Mouse (Mus musculus): Measurements from ENCODE around the gene Ttyh3. TPM values are rescaled to one million over a fixed set of nuclear protein-coding genes. Genes with fewer than 3 reads are reported as not detected.

Ttyh3 gene
- polyA plus RNA-seq, 1 experiment from 2014 or later, result 51.4 TPM

- H3K27ac ChIP-seq (replicated peaks; ENCODE audit: low read depth, low read length), result no peak overlapping the region
- H3K9ac ChIP-seq (ENCODE audit: low read length), result no peak overlapping the region
Measured at GRCm38 (mm10) chr5:140612191-140612590, 36.6 kb downstream of the Ttyh3 start.

GRCm38 (mm10) chr5:140611611-140612185 is 37.1 kb downstream of the Ttyh3 start:
- Histone ChIP-seq H3K27ac (replicated peaks; ENCODE audit: low read depth, low read length) (no peak overlapping the region), H3K4me3 (ENCODE audit: low read depth, low read length) (peak overlapping the region; percentile 20; the same call in 1 of the 2 replicates), H3K4me1 (ENCODE audit: control insufficient read depth, insufficient read depth, low read length) (peaks cover 32% of the 10 kb centered on the region), H3K27me3 (ENCODE audit: control insufficient read depth, insufficient read depth, low read length) (peaks cover 42% of the 10 kb centered on the region), H3K36me3 (ENCODE audit: control insufficient read depth, insufficient read depth, low read length) (0 out of 2 replicates have a peak, but pooled peaks cover 2% of the 10 kb centered on the region), H3K9ac (ENCODE audit: low read length) (no peak overlapping the region), H3K9me3 (ENCODE audit: control insufficient read depth, low read length) (no peaks in the 10 kb centered on the region), H3K4me2 (ENCODE audit: low read depth, severe bottlenecking) (peak overlapping the region; percentile 50)
- DNase-seq (ENCODE audit: low spot score), result no peak
- no peak for ATAC-seq (ENCODE audit: insufficient number of reproducible peaks, low FRiP score, low TSS enrichment, low read depth)
- WGBS, result 28% methylated on average over 15 of the region's 15 CpGs

More at GRCm38 (mm10) chr5:140612191-140612590, 36.6 kb downstream of the Ttyh3 start:
- peaks cover 42% of the 10 kb centered on the region for H3K27me3 ChIP-seq (ENCODE audit: control insufficient read depth, insufficient read depth, low read length)
- 0 out of 2 replicates have a peak overlapping the region, but pooled peaks have one; percentile 1 for H3K4me2 ChIP-seq (ENCODE audit: low read depth, severe bottlenecking)
- 55% methylated on average over 18 of the region's 18 CpGs for WGBS
- no peak overlapping the region for H3K4me3 ChIP-seq (ENCODE audit: low read depth, low read length)
- no peaks in the 10 kb centered on the region for H3K9me3 ChIP-seq (ENCODE audit: control insufficient read depth, low read length)
- H3K4me1 ChIP-seq (ENCODE audit: control insufficient read depth, insufficient read depth, low read length), result peaks cover 28% of the 10 kb centered on the region
- no peak for DNase-seq (ENCODE audit: low spot score)
- 0 out of 2 replicates have a peak, but pooled peaks cover 2% of the 10 kb centered on the region for H3K36me3 ChIP-seq (ENCODE audit: control insufficient read depth, insufficient read depth, low read length)
- no peak for ATAC-seq (ENCODE audit: insufficient number of reproducible peaks, low FRiP score, low TSS enrichment, low read depth)

- ATAC-seq (ENCODE audit: insufficient number of reproducible peaks, low FRiP score, low TSS enrichment, low read depth) (no peak), DNase-seq (ENCODE audit: low spot score) (peak; percentile 62)
- peak overlapping the region; percentile 50 for H3K4me2 ChIP-seq (ENCODE audit: low read depth, severe bottlenecking)
- H3K4me3 ChIP-seq (ENCODE audit: low read depth, low read length), result peak overlapping the region; percentile 20
- peaks cover 38% of the 10 kb centered on the region for H3K4me1 ChIP-seq (ENCODE audit: control insufficient read depth, insufficient read depth, low read length)
- no peaks in the 10 kb centered on the region for H3K9me3 ChIP-seq (ENCODE audit: control insufficient read depth, low read length)
- H3K36me3 ChIP-seq (ENCODE audit: control insufficient read depth, insufficient read depth, low read length), result 0 out of 2 replicates have a peak, but pooled peaks cover 2% of the 10 kb centered on the region
- 11% methylated on average over 21 of the region's 21 CpGs for WGBS
- no peak overlapping the region; the same call in 1 of the 2 replicates for H3K27ac ChIP-seq (replicated peaks; ENCODE audit: low read depth, low read length)
- peaks cover 47% of the 10 kb centered on the region for H3K27me3 ChIP-seq (ENCODE audit: control insufficient read depth, insufficient read depth, low read length)
- H3K9ac ChIP-seq (ENCODE audit: low read length), result peak overlapping the region; percentile 49
Measured at GRCm38 (mm10) chr5:140611021-140611583, 37.7 kb downstream of the Ttyh3 start.

- DNase-seq (ENCODE audit: low spot score) (no peak), ATAC-seq (ENCODE audit: insufficient number of reproducible peaks, low FRiP score, low TSS enrichment, low read depth) (no peak)
- peak overlapping the region; percentile 20 for H3K4me3 ChIP-seq (ENCODE audit: low read depth, low read length)
- 1% methylated on average over 29 of the region's 30 CpGs for WGBS
- peaks cover 50% of the 10 kb centered on the region for H3K27me3 ChIP-seq (ENCODE audit: control insufficient read depth, insufficient read depth, low read length)
- H3K27ac ChIP-seq (replicated peaks; ENCODE audit: low read depth, low read length), result no peak overlapping the region; the same call in 1 of the 2 replicates
- no peaks in the 10 kb centered on the region for H3K9me3 ChIP-seq (ENCODE audit: control insufficient read depth, low read length)
- peak overlapping the region; percentile 50 for H3K4me2 ChIP-seq (ENCODE audit: low read depth, severe bottlenecking)
- H3K4me1 ChIP-seq (ENCODE audit: control insufficient read depth, insufficient read depth, low read length), result peaks cover 42% of the 10 kb centered on the region
- 0 out of 2 replicates have a peak, but pooled peaks cover 2% of the 10 kb centered on the region for H3K36me3 ChIP-seq (ENCODE audit: control insufficient read depth, insufficient read depth, low read length)
- H3K9ac ChIP-seq (ENCODE audit: low read length), result peak overlapping the region; percentile 49
Measured at GRCm38 (mm10) chr5:140610273-140611011, 38.4 kb downstream of the Ttyh3 start.

- Histone ChIP-seq H3K27me3 (ENCODE audit: control insufficient read depth, insufficient read depth, low read length) (peaks cover 50% of the 10 kb centered on the region), H3K27ac (replicated peaks; ENCODE audit: low read depth, low read length) (0 out of 2 replicates have a peak overlapping the region, but pooled peaks have one; percentile 21), H3K9ac (ENCODE audit: low read length) (no peak overlapping the region), H3K4me1 (ENCODE audit: control insufficient read depth, insufficient read depth, low read length) (peaks cover 42% of the 10 kb centered on the region), H3K36me3 (ENCODE audit: control insufficient read depth, insufficient read depth, low read length) (0 out of 2 replicates have a peak, but pooled peaks cover 2% of the 10 kb centered on the region), H3K9me3 (ENCODE audit: control insufficient read depth, low read length) (no peaks in the 10 kb centered on the region), H3K4me3 (ENCODE audit: low read depth, low read length) (peak overlapping the region; percentile 40), H3K4me2 (ENCODE audit: low read depth, severe bottlenecking) (peak overlapping the region; percentile 70)
- WGBS, result 21% methylated on average over 13 of the region's 13 CpGs
- ATAC-seq (ENCODE audit: insufficient number of reproducible peaks, low FRiP score, low TSS enrichment, low read depth) (no peak), DNase-seq (ENCODE audit: low spot score) (no peak)
Measured at GRCm38 (mm10) chr5:140609511-140610272, 39.1 kb downstream of the Ttyh3 start.

GRCm38 (mm10) chr5:140608634-140609015 is 40.2 kb downstream of the Ttyh3 start:
- 3% methylated on average over 16 of the region's 16 CpGs for WGBS
- 0 out of 2 replicates have a peak overlapping the region, but pooled peaks have one; percentile 30 for H3K27ac ChIP-seq (replicated peaks; ENCODE audit: low read depth, low read length)
- DNase-seq (ENCODE audit: low spot score) (peak; percentile 45), ATAC-seq (ENCODE audit: insufficient number of reproducible peaks, low FRiP score, low TSS enrichment, low read depth) (no peak)
- peak overlapping the region; percentile 45 for H3K9ac ChIP-seq (ENCODE audit: low read length)
- H3K27me3 ChIP-seq (ENCODE audit: control insufficient read depth, insufficient read depth, low read length), result peaks cover 50% of the 10 kb centered on the region
- no peaks in the 10 kb centered on the region for H3K9me3 ChIP-seq (ENCODE audit: control insufficient read depth, low read length)
- H3K36me3 ChIP-seq (ENCODE audit: control insufficient read depth, insufficient read depth, low read length), result no peaks in the 10 kb centered on the region
- H3K4me2 ChIP-seq (ENCODE audit: low read depth, severe bottlenecking), result peak overlapping the region; percentile 70
- peaks cover 42% of the 10 kb centered on the region for H3K4me1 ChIP-seq (ENCODE audit: control insufficient read depth, insufficient read depth, low read length)
- peak overlapping the region; percentile 40 for H3K4me3 ChIP-seq (ENCODE audit: low read depth, low read length)

- H3K9me3 ChIP-seq (ENCODE audit: control insufficient read depth, low read length), result no peaks in the 10 kb centered on the region
- peaks cover 50% of the 10 kb centered on the region for H3K27me3 ChIP-seq (ENCODE audit: control insufficient read depth, insufficient read depth, low read length)
- DNase-seq (ENCODE audit: low spot score), result no peak
Measured at GRCm38 (mm10) chr5:140607836-140608633, 40.8 kb downstream of the Ttyh3 start.

More at GRCm38 (mm10) chr5:140607836-140608633, 40.8 kb downstream of the Ttyh3 start:
- H3K4me3 ChIP-seq (ENCODE audit: low read depth, low read length), result peak overlapping the region; percentile 40
- H3K4me2 ChIP-seq (ENCODE audit: low read depth, severe bottlenecking), result peak overlapping the region; percentile 70
- H3K9ac ChIP-seq (ENCODE audit: low read length), result peak overlapping the region; percentile 45
- no peaks in the 10 kb centered on the region for H3K36me3 ChIP-seq (ENCODE audit: control insufficient read depth, insufficient read depth, low read length)
- H3K27ac ChIP-seq (replicated peaks; ENCODE audit: low read depth, low read length), result no peak overlapping the region
- ATAC-seq (ENCODE audit: insufficient number of reproducible peaks, low FRiP score, low TSS enrichment, low read depth), result no peak
- peaks cover 42% of the 10 kb centered on the region for H3K4me1 ChIP-seq (ENCODE audit: control insufficient read depth, insufficient read depth, low read length)
- 2% methylated on average over 16 of the region's 17 CpGs for WGBS
